Mouse (Mus musculus) c-Kit-positive CD71-positive TER-119-negative erythroid progenitor cells, embryonic 14.5 days (primary cell): ENCODE data around the gene Gm42417.

Source experiments
- DNase-seq: peaks from one replicate; pipeline ENCODE4 v3.0.0-alpha.2; 2013; ENCODE audit warnings: low read depth

Gene Gm42417

DNA sequence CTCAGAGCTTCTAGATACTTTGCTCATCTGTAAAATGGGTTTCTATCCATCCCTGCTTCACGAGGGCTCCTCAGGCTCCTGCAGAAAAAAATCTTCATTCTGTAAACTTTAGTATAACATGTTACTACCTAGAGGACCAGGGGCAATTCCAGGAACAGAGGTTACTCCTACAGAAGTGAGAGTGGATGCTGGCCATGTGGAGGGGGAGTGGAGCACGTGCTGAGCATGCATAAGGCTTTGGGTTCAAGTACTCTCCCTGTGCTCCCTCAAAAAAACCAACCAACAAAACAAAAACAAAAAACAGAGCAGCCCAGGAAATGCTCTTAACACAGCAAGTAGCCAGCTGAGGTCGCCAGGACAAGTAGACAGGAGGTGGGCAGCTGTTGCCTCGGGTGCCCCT, 24.4 kb upstream of the Gm42417 start:
- DNase-seq, result no peak

- DNase-seq, result no peak
These were observed 24.0 kb upstream of the Gm42417 start for GRCm38 (mm10) chr1:36563197-36563596.

- no peak for DNase-seq
These were observed 23.2 kb upstream of the Gm42417 start for GRCm38 (mm10) chr1:36562388-36562787.

DNA sequence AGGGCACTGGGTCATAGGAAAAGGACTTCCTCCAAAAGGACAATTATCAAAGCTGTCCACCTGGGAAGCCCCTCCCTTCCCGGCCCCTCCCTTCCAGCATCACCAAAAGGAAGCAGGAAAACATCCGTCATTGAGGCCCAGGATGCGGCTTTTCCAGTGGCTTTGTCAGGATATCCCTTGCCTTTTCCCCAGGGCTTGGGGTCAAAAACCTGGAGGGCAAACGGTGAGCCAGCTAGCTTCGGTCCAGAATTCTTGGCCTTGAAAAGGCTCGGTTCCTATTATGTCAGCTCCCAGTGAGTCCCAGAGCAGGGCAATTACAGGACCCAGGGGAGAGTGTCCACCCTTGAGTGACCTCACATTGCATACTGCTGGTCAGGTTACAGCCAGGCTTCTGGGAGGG, 21.7 kb upstream of the Gm42417 start:
- DNase-seq, result no peak

DNA sequence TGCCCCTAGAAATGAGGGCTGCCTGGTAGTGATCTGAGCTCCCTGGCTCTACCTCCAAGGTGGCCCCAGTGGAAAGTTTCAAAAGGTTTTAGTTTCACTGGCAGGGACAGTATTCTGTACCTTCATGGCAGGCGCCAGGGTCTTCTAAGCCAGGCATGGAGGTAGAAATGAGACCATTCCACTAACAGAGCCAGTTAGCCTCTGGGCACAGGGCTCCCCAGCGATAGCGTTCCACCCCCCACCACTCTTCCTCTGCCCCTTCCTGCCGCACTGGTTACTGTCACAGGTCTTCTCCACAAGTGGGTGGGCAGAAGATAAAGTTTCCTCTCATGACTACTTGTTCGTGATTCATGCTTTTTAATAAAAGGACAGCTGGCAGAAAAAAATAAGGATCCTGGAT, 20.7 kb upstream of the Gm42417 start:
- no peak for DNase-seq

GRCm38 (mm10) chr1:36559256-36559655, 20.0 kb upstream of the Gm42417 start:
- no peak for DNase-seq

DNA sequence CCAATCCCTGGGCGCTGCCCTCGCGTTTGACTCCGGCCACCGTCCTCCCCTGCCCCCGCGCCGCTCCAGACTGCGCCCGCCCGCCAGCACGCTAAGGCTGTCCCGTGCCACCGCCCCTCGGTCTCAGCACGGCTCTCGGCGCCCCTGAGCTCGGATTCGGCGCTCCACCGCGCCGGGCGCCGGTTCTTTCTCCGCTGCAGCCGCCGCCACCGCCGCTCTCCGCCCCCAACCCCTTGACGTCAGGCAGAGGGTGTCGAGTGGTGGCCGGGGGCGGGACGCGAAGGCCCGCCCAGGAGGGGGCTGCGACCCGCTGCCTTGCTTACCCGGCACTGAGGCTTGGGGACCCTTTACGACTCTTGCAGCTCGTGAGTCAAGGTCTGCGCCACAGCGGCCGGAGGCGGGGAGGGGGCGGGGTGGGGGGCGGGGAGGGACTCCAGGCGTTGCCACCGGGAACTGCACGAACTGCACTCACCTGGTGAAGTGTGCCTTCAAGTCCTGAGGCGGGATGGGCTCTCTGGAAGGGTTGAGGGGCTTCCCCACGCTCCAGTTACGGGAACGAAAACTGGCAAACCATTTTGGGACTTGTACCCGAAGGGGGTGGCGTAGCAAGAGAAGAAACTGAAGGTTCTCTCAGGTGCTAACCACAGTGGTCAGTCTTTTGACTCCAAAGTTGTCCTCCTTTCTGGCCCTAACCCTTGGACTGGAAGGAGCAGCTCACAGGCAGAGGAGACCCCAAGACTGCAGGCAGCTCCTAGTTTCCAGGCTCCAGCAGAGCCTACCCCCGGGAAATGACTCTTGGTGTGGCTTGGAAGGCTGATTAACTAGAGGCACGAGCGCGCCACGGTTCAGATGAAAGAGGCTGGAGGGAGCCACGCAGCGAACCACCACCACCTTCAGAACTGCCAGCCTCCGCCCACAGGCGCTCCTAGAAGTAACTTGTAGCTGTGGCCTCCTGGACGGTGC, 19.1 kb upstream of the Gm42417 start, which contains the start of gene Sema4c:
Sema4c (minus strand) TSS at position 319 of the 963 bp plus-strand sequence.
- DNase-seq, result no peak

DNA sequence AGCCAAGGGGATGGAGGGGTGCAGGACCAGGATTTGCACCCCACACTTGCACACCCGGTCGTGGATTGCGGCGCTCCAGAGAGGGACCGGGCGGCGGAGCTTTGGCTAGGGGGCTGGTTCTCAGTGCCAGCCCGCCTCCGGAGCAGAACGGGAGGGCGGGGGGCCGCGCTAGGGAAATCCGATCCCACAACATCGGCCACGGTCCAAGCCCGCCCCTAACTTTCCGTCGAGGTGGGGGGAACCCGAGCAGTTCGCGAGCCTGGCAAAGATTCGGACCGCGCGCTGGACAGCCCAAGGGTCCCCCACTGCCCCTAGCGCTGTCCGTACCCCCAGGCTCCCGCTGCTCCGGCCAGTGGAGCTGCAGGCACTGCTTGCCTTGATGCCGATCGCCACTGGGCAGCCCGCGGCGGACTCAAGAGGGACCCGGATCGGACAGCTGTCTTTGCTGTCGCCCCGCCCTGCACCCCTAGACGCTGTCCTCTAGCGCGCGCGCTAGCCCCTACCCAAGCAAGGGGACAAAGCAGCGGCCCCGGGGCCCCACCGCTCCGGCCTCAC, 18.3 kb upstream of the Gm42417 start:
- DNase-seq, result no peak

DNA sequence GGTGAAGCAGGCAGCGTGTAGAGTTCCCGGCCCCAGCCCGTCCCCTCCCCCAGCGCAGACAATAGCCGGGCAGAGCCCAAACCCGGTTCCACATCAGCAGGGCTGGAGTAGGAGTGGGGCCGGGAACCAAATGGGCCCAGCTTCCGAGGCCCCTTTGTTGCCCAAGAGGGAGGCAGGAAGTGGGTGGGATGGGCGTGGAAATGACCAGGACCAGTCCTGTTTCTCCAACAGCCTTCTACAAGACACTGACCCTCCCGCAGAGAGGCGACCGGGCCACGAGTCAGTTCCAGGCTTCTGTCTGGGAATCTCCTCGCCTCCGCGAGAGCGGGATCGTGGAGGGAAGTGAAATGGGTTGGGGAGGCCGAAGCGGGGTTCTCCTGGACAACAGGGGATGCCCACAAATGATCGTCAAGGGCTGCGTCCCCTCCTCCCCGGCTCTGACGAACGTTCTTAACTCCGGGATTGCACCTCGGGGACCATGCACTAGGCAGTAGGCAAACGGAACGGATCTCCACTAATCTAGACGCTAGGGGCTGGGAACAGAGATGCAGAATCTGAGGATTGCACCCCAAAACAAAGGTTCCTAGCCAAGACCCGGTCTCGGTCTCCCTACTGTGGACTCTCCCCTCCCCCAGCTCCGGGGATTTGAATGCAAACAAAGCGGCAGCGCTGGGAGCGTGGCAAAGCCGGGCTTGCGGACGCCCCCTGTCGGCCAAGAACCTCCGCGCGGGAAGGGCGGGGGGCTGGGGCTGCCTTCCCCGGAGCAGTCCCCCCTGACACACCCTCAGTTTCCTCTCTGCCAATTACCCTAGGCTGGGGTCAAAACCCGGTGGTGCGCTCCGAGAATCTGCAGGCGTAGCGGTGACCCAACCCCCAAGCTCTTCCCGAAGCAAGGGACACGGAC, 17.6 kb upstream of the Gm42417 start:
- no peak for DNase-seq

DNA sequence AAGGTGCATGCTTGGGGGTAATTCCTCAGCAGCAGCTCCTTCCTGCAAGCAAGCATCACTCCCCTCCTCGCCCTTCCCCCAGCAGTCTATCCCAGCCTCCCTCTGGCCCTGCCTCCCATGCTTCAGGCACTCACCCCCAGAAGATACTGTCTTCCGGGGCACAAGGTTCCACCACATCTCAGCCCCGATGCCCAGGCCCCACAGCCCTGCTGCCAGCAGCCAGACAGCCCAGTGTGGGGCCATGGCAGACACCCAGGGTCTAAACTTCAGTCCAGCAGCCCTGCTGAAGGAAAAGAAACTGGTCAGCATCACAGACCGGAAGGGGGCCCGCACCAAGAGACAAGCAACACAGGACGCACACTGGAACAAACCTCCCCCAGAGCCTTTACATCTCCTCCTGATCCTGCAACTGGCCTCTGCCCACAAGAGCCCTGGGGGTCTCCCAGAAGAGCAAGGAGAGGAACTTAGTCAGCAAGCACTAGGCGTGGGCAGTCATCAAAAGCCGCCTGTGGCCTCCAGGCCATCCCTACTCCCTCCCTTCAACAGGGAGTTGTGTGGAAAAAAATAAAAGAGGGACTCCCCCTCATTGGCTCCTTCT, 16.7 kb upstream of the Gm42417 start:
- no peak for DNase-seq

DNA sequence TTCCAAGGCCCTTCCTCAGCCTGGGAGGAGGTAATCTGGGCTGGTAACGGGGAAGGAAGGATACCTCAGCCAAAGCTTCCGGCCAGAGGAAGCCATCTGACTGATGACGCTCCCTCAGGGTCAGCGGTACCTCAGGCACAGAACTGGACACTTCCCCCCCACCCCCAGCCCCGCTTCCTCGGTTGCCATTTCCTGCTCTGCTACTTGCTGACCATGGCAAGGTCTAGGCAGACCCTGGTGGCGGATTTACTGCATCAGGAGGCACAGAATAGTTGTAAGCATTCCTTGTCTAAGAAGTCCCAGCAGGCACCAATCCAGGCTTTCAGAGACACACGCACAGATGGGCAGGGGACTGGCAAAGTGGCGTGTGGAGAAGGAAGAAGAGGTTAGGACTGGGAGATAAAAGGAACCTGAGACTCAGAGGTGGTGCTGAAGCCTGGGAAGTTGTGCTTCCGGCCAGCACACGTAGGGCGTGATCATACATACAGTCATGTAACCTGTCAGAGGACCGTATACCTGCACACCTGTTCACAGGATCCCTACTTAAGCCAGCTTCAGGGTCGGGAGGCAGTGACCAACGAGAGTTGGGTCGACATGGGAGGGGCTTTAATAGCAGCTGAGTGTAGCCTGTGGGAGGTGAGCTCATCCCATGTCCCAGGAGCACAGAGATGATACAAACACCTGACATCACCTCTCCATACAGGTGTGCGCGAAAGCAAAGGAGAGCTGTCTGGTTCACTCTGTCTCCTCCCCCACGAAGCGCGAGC, 15.6 kb upstream of the Gm42417 start:
- no peak for DNase-seq

DNA sequence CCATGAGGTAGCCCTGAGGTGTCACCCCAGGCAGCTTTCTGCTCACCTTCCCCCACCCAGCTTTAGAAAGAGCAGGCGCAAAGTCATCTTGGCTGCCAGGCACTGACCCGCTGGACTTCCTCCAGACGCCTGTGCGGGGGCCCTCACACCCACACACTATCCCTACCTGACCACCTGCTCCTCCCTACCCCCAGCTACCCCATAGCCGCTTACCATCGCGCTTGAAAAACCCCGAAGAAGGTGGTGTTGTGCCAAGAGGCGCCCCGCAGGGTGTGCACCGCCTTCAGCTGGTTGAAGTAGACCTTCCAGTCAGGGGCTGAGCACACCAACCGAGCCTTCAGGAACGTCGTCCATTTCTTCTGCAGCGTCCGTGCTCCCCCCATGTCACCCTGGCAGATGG, 13.3 kb upstream of the Gm42417 start:
- DNase-seq, result no peak

DNA sequence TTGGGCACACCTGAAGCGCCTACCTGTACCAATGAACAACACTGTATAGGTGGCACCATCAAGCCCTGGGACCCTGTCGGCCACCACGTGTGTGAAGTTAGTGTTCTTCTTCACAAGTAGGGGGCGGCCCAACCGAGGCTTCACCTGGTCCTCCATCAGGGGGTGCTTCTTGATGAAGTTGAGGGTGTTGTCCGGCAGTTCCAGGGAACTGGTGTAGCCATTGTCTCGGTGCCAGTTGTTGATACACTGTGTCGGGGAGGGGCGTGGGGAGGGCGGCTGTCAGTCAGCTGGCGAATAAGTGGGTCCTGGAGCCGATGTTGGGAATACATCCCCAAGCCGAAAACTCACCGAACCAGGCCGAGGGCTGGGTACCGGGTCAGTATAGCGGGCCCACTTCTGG, 12.7 kb upstream of the Gm42417 start:
- no peak for DNase-seq

DNA sequence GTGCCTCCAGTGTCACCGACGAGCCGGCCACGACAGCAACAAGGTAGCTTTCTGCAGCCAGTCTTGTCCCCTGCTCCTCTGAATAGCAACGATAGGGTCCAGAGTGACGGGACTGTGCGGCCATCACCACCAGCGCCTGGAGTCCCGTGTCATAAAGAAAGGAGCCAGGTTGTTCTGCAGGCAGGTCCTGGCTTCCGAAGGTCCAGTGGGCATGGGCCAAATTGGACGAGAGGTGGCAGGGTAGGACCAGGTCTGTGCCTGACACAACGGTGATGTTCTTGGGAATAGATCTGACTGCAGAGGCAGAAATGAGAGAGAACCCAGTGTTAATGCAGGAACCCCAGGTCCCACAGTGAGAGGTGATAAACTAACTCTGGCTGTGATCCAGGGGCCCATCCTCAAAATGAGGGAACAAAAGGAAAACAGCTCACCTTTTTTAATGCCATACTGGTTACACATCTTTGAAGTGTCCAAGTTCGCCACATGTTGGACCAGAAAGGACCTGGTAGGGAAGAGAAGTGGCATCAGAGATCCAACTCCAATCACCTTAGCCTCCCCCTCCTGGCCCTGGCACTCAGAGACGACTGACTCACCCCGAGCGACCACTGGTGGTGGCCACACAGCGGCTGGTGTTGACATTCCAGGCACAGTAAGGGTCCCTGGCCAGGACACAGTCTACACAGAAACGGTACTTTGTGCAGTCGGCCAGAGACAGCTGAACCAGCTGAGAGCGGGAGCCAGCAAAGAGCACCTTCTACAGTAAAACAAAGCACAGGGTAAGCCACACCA, 11.0 kb upstream of the Gm42417 start:
- no peak for DNase-seq

DNA sequence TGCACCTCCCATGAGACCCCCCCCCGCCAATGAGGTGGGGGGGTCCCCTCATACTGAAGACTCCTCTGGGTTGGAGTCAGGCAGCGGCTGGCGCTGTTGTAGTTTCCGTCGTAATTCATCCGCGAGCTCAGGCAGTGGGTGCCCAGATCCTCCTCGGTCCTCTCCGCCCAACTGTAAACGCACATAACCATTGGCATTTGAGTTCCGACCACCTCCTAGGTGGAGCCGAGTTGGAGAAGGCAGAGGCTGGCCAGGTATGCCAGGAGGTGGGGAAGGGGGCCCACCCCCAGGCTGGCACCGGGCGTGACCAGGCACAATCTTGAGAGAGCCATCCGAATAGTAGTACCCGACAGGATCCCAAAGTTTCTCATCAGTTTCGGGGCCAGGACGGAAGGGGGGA, 10.3 kb upstream of the Gm42417 start:
- no peak for DNase-seq

DNA sequence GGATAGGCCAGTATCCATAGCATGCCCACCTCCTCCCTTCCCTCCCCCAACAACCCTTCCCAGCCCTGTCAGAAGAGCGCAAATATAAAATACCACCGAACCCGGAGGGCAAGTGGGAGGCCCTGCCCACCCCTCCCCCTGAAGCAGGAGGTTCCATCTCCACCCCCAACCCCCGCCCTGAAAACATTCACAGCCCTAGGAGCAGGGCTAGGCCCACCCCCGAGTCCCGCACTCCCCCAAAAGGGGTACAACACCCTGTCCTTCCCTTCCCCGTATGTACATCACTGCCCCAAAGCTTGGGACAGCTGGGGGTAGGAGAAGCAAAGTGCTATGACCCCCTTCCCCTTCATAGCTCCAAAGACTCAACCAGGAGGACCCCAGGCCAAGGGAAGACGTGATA, 9.5 kb upstream of the Gm42417 start:
- no peak for DNase-seq

GRCm38 (mm10) chr1:36547981-36548598, 8.9 kb upstream of the Gm42417 start:
- DNase-seq, result no peak

DNA sequence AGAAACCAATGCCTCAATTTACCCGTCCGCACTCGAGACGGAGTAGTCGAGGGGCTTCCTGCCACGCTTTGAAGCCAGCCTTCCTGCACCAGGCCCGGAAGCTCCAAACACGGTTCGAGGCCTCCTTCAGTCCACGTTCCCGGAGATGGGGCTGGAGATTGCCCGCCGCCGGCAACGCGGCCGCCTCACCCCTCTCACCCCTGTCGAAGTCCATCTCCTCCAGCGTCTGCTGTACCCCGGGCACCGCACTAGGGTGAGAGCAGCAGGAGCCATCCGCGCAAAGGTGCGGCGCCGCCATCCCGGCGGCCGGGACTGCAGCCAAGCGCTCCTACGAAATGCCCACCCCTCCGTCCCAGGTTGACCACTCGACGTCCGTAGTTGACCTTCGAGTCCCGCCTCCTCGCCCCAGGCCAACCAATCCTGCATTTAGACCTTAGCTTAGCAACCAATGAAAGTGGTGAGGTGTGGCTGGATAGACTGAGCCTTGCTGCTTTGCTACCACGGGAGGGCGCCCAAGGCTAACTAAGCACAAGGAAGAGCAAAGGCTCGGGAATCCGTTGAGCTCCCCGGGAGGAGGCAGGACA, 7.8 kb upstream of the Gm42417 start, which contains the start of gene Ankrd39:
Ankrd39 (minus strand) TSS at position 558 of the 584 bp plus-strand sequence.
- DNase-seq, result peak; percentile 95

GRCm38 (mm10) chr1:36545845-36546600, 6.8 kb upstream of the Gm42417 start:
- no peak for DNase-seq
